Mouse (Mus musculus) liver, postnatal 0 days (tissue): ENCODE results near the gene Arhgef12. TPM values are rescaled to one million over a fixed set of nuclear protein-coding genes. Genes with fewer than 3 reads are reported as not detected.

Source experiments
- ATAC-seq: fragments of 200-750 bp; cut with Nextera tagmentation; 2 replicates; pipeline ENCODE4 v1.8.0; 2017; ENCODE audit warnings: mild to moderate bottlenecking, moderate library complexity
- DNase-seq: peaks from one replicate; pipeline ENCODE4 v3.0.0-alpha.2; 2016
- H3K27ac ChIP-seq: fragments of 300-500 bp; sonication (generic); 2 replicates; pipeline ENCODE4 v1.5.1; 2014; ENCODE audit warnings: antibody characterized with exemption, moderate library complexity, mild to moderate bottlenecking, low read depth
- H3K27me3 ChIP-seq: fragments of 300-500 bp; sonication (generic); 2 replicates; pipeline ENCODE4 v1.6.1; 2014; ENCODE audit warnings: low read length, control low read depth, mixed read lengths; ENCODE audit not compliant: insufficient read depth
- H3K36me3 ChIP-seq: fragments of 300-500 bp; sonication (generic); replicated peaks from 2 replicates; pipeline ENCODE4 v1.6.1; 2014; ENCODE audit warnings: mild to moderate bottlenecking, control low read depth, low read length, moderate library complexity, mixed read lengths; ENCODE audit not compliant: insufficient read depth
- H3K4me1 ChIP-seq: fragments of 300-500 bp; sonication (generic); 2 replicates; pipeline ENCODE4 v1.6.1; 2014; ENCODE audit warnings: antibody characterized with exemption, mild to moderate bottlenecking, control low read depth; ENCODE audit not compliant: insufficient read depth
- H3K4me2 ChIP-seq: fragments of 300-500 bp; sonication (generic); 2 replicates; pipeline ENCODE4 v1.6.1; 2014; ENCODE audit warnings: low read depth, mild to moderate bottlenecking, low read length, moderate library complexity, mixed read lengths
- H3K4me3 ChIP-seq: fragments of 300-500 bp; sonication (generic); 2 replicates; pipeline ENCODE4 v1.5.1; 2014; ENCODE audit warnings: low read depth, low read length
- H3K9ac ChIP-seq: fragments of 300-500 bp; sonication (generic); replicated peaks from 2 replicates; pipeline ENCODE4 v1.6.1; 2014; ENCODE audit warnings: mild to moderate bottlenecking, moderate library complexity
- H3K9me3 ChIP-seq: fragments of 300-500 bp; sonication (generic); 2 replicates; pipeline ENCODE4 v1.6.1; 2016; ENCODE audit warnings: mild to moderate bottlenecking, control low read depth, low read length, mixed read lengths
- CTCF ChIP-seq: sonication (generic); IDR thresholded peaks from 2 replicates; pipeline ENCODE4 v1.5.1; 2016; ENCODE audit warnings: antibody characterized with exemption, low read depth
- EP300 ChIP-seq: IDR thresholded peaks from 2 replicates; pipeline ENCODE4 v1.6.1; 2016; ENCODE audit warnings: antibody characterized with exemption, low read depth, mild to moderate bottlenecking
- WGBS: fragments of 180-500 bp; shearing (Covaris S2); extraction: QIAGEN DNeasy Blood & Tissue Kit; methylation state at CpG from one replicate; pipeline ENCODE4 v1.1.7; 2014; ENCODE audit not compliant: insufficient replicate concordance; 5-methylcytosine and 5-hydroxymethylcytosine counted together
- polyA plus RNA-seq: library from polyadenylated mRNA; unstranded; fragments of >200 nt; fragmentation: Nextera tagmentation; extraction: Ambion mirVana; gene quantifications from 2 replicates; pipeline ENCODE4 v1.2.1, GENCODE M21; 2015

Arhgef12 gene
- polyA plus RNA-seq, 1 experiment from 2014 or later: 4.8 TPM

DNA sequence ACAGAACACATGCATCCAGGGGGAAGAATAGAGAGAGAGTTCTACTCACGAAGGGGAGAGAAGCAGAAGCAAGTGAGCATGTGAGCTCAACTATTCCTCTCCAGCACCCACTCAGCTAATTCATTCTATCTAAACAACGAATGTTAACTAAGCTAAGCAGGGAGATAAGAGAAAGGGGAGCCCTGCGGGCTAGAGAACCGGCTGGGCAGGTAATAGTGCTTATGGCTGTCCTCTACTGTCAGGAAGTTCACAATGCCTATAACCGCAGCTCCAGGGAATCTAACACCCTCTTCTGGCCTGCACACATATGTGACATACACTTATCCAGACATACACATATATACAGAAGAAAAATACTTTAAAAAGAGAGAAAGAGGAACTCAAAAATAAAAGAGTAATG is 79.3 kb downstream of the Arhgef12 start:
- TF ChIP-seq EP300 (no peak), CTCF (no peak)
- no peak for ATAC-seq

DNA sequence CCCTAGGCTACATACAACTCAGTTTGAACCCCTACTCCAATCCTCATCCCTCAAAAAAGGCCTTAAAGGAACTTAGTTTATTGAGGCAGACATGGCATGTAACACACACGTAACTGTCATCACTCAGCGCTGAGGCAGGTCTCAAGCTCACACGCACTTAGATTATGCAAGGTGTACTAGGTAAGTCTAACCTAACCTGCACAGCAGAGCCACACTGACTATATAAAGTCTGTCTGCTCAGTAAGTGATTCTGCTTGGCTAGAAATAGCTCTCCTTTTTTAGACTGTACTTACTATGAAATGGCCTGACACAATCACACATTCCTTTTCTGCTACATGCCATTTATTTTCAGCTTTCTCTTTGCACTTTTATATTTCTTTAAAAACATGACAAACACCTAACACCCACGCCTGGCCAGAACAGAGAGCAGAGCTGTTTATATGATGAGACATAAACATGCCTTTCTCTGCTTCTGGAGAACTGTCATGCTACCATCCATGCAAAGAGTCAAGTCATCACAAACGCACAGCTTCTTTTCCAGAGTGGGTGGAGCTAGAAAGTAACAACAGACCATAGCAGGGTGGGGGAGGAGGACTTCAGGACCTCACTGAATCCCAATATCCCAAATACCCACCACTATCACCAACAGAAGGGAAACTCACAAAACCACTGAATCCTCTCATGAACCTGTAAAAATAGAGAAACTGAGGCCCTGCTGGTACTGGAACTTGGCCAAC is 85.4 kb downstream of the Arhgef12 start:
- H3K9ac ChIP-seq: no peak overlapping the region
- peaks cover 11% of the 10 kb centered on the region for H3K36me3 ChIP-seq
- H3K27ac ChIP-seq: no peak overlapping the region
- H3K4me2 ChIP-seq: no peak overlapping the region
- WGBS: 80% methylated on average over 5 of the region's 5 CpGs
- H3K27me3 ChIP-seq: no peaks in the 10 kb centered on the region
- no peak for DNase-seq
- ATAC-seq: no peak
- H3K4me3 ChIP-seq: no peak overlapping the region
- 0 out of 2 replicates have a peak, but pooled peaks cover 3% of the 10 kb centered on the region for H3K4me1 ChIP-seq
- TF ChIP-seq CTCF (no peak), EP300 (no peak)
- H3K9me3 ChIP-seq: no peaks in the 10 kb centered on the region

More for the DNA sequence above, 79.3 kb downstream of the Arhgef12 start:
- H3K4me3 ChIP-seq: no peak overlapping the region
- WGBS: 59% methylated on average over 5 of the region's 5 CpGs
- DNase-seq: no peak
- H3K9ac ChIP-seq: no peak overlapping the region
- no peaks in the 10 kb centered on the region for H3K27me3 ChIP-seq
- H3K36me3 ChIP-seq: 0 out of 2 replicates have a peak, but pooled peaks cover 3% of the 10 kb centered on the region
- no peaks in the 10 kb centered on the region for H3K9me3 ChIP-seq
- H3K4me1 ChIP-seq: no peaks in the 10 kb centered on the region
- H3K4me2 ChIP-seq: no peak overlapping the region
- no peak overlapping the region for H3K27ac ChIP-seq

DNA sequence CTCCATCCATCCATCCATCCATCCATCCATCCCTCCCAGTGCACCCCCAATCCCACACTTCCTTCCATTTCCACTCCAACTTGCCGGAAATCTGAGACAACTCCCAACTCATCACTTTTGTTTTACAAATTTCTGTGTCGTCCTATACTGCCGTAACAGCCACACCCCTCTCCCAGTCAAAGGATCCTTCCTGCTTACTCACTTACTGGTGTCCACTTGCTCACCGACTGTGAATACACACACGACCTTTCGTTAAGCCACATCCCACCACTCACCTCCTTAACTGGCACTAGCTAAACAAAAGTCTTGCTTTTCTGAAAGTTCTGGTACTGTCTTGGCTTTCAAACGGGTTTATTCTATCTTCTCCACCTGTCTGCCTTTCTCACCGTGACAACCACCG is 87.4 kb downstream of the Arhgef12 start:
- Histone ChIP-seq H3K9me3 (no peaks in the 10 kb centered on the region), H3K27me3 (no peaks in the 10 kb centered on the region), H3K4me1 (0 out of 2 replicates have a peak, but pooled peaks cover 3% of the 10 kb centered on the region), H3K27ac (no peak overlapping the region), H3K9ac (no peak overlapping the region), H3K4me3 (no peak overlapping the region), H3K36me3 (peaks cover 11% of the 10 kb centered on the region), H3K4me2 (no peak overlapping the region)
- WGBS: 89% methylated on average over 9 of the region's 9 CpGs
- no peak for TF ChIP-seq CTCF
- TF ChIP-seq EP300: no peak
- ATAC-seq (no peak), DNase-seq (no peak)

DNA sequence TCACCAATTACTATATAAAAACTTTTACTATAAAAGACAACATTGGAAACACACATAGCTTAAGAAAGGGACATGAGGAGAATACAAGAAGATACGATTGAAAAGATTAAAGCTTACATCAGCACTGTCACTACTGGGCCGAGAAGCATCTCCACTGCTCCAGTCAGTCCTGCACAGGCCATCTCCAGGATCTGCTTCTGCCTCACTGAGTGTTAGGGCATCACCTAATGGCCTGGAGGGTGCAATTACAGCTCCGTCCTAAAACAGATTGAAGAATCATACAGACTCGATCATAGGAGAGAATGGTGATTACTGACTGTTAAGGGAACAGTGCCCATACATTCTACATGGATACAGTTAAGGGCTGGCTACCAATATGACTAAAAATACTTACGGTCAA is 91.3 kb downstream of the Arhgef12 start:
- no peak for ATAC-seq
- Histone ChIP-seq H3K4me3 (no peak overlapping the region), H3K27ac (no peak overlapping the region), H3K4me2 (no peak overlapping the region), H3K4me1 (0 out of 2 replicates have a peak, but pooled peaks cover 3% of the 10 kb centered on the region), H3K27me3 (no peaks in the 10 kb centered on the region), H3K9ac (no peak overlapping the region), H3K36me3 (peaks cover 20% of the 10 kb centered on the region), H3K9me3 (no peaks in the 10 kb centered on the region)
- no peak for DNase-seq
- WGBS: 82% methylated on average over 5 of the region's 5 CpGs
- TF ChIP-seq EP300 (no peak), CTCF (peak; percentile 37)

DNA sequence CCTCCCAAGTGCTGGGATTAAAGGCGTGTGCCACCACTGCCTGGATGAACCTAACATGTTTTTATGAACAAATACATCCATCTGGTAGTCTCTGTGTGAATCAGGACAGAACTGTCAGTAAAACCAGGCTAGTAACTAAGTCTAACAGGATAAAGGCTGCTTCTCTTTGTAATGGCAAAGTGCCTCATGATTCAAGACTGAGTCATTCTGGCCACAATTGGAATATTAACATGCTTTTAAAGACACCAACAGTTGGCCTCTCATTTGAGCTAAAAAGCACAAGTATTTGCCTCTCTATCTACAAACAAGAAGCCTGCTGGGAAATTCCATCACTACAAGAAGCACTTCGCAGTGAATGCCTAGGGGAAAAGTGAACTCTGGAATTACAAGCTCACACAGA is 91.7 kb downstream of the Arhgef12 start:
- Histone ChIP-seq H3K27me3 (no peaks in the 10 kb centered on the region), H3K9me3 (no peaks in the 10 kb centered on the region), H3K36me3 (peaks cover 20% of the 10 kb centered on the region), H3K4me1 (0 out of 2 replicates have a peak, but pooled peaks cover 3% of the 10 kb centered on the region), H3K9ac (no peak overlapping the region), H3K4me3 (no peak overlapping the region), H3K4me2 (no peak overlapping the region), H3K27ac (no peak overlapping the region)
- no peak for ATAC-seq
- TF ChIP-seq EP300 (no peak), CTCF (no peak)
- no peak for DNase-seq
- 83% methylated on average over 2 of the region's 2 CpGs for WGBS

DNA sequence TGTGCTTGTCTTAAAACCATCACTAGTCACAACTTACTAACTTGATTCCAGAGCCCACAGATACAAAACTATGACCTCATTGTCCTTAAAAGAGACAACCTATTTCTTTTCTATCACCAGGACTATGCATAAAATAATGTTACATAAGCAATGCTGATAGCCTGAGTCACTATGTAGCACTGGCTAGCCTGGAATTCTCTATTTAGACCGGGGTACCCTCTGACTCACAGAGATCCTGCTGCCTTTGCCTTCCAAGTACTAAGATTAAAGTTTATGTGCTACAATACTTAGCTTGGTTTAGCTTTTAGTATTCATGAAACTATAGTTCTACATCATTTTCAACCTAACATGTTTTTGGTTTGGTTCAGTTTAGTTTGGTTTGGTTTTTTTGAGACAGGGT is 92.2 kb downstream of the Arhgef12 start:
- DNase-seq (no peak), ATAC-seq (no peak)
- no peaks in the 10 kb centered on the region for H3K9me3 ChIP-seq
- H3K4me3 ChIP-seq: no peak overlapping the region
- peaks cover 22% of the 10 kb centered on the region for H3K36me3 ChIP-seq
- no peak overlapping the region for H3K9ac ChIP-seq
- TF ChIP-seq EP300 (no peak), CTCF (no peak)
- no peak overlapping the region for H3K27ac ChIP-seq
- 97% methylated on average over 1 of the region's 1 CpGs for WGBS
- 0 out of 2 replicates have a peak, but pooled peaks cover 3% of the 10 kb centered on the region for H3K4me1 ChIP-seq
- H3K4me2 ChIP-seq: no peak overlapping the region
- H3K27me3 ChIP-seq: no peaks in the 10 kb centered on the region
